ENCODE assay signal across 12 mouse cellular contexts in the genomic region with DNA sequence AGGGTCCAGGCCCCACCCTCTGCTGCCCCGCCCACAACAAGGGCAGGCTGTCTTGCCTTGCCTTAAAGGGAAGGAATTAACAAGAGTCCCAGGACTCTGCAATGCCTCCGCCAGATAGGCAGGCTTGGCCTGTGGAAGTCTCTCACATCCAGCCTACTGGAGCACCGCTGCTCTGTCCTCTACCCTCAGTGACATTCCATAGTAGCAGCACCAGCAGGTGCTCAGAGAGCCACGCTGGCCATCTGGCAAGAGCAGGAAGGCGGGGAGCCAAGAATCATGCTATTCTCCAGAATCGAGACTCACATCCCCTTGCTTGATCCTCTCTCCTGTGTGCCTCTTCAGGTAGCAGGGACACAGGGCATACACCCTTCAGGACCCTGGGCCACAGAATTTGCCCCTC. TPM values are rescaled to one million over a fixed set of nuclear protein-coding genes. Genes with fewer than 3 reads are reported as not detected.
DNase-seq lines count a peak whose midpoint lies in the region; ATAC-seq and TF ChIP-seq lines count a peak whose summit lies in the region.
"Had no signal": no experiment of that assay in that cellular context is flagged by ENCODE, and none has a peak within 500 bp of the region (broad histone marks: within the 10 kb centered on the region; RNA-seq: fewer than 3 reads in every experiment).

No protein-coding gene starts in this region.

- H3K4me2 ChIP-seq in hindbrain, embryonic 11.5 days (replicated peaks; ENCODE audit: low read depth, low read length), result no peak overlapping the region
- peak overlapping the region; percentile 95 for H3K4me2 ChIP-seq in midbrain, postnatal 0 days (ENCODE audit: low read depth, low read length, poor library complexity, severe bottlenecking)
- H3K4me2 ChIP-seq in kidney, embryonic 16.5 days (replicated peaks; ENCODE audit: low read depth, low read length), result no peak overlapping the region
- H3K4me2 ChIP-seq: limb, embryonic 12.5 days had no signal

- ATAC-seq in hindbrain, embryonic 11.5 days (ENCODE audit: low FRiP score), result no peak
- ATAC-seq in midbrain, postnatal 0 days (ENCODE audit: low FRiP score), result no peak
- no peak for ATAC-seq in kidney, embryonic 16.5 days (ENCODE audit: low FRiP score, low TSS enrichment)

- no peaks in the 10 kb centered on the region for H3K9me3 ChIP-seq in hindbrain, embryonic 11.5 days (ENCODE audit: control insufficient read depth, low read length)
- no peaks in the 10 kb centered on the region for H3K9me3 ChIP-seq in hindbrain, embryonic 10.5 days
- no peaks in the 10 kb centered on the region for H3K9me3 ChIP-seq in midbrain, postnatal 0 days (ENCODE audit: low read length)
- H3K9me3 ChIP-seq in kidney, embryonic 16.5 days (ENCODE audit: low read length), result no peaks in the 10 kb centered on the region
- H3K9me3 ChIP-seq: limb, embryonic 12.5 days had no signal

- H3K9ac ChIP-seq in hindbrain, embryonic 11.5 days (ENCODE audit: low read depth, low read length), result peak overlapping the region; percentile 27; the same call in 1 of the 2 replicates
- peak overlapping the region; percentile 46; the same call in 1 of the 2 replicates for H3K9ac ChIP-seq in midbrain, postnatal 0 days (replicated peaks; ENCODE audit: low read length, poor library complexity, severe bottlenecking)
- no peak overlapping the region for H3K9ac ChIP-seq in kidney, embryonic 16.5 days (replicated peaks; ENCODE audit: low read length)
- H3K9ac ChIP-seq: limb, embryonic 12.5 days had no signal

- H3K36me3 ChIP-seq in hindbrain, embryonic 11.5 days (ENCODE audit: control insufficient read depth, insufficient read depth, low read length), result no peaks in the 10 kb centered on the region
- H3K36me3 ChIP-seq in hindbrain, embryonic 10.5 days, result 0 out of 2 replicates have a peak, but pooled peaks cover 13% of the 10 kb centered on the region
- peaks cover under 1% of the 10 kb centered on the region; the same call in 1 of the 2 replicates for H3K36me3 ChIP-seq in midbrain, postnatal 0 days (ENCODE audit: insufficient read depth, low read length)
- H3K36me3 ChIP-seq in kidney, embryonic 16.5 days (ENCODE audit: insufficient read depth, low read length), result no peaks in the 10 kb centered on the region
- H3K36me3 ChIP-seq: limb, embryonic 12.5 days had no signal

- H3K27ac ChIP-seq in hindbrain, embryonic 11.5 days (ENCODE audit: low read depth, low read length), result no peak overlapping the region
- no peak overlapping the region for H3K27ac ChIP-seq in hindbrain, embryonic 10.5 days
- peak overlapping the region; percentile 94 for H3K27ac ChIP-seq in gastrocnemius, adult 2 months
- no peak overlapping the region for H3K27ac ChIP-seq in midbrain, postnatal 0 days (ENCODE audit: low read depth, low read length)
- no peak overlapping the region for H3K27ac ChIP-seq in kidney, embryonic 16.5 days (ENCODE audit: low read length)
- H3K27ac ChIP-seq: limb, embryonic 12.5 days had no signal

- H3K4me1 ChIP-seq in hindbrain, embryonic 11.5 days (replicated peaks; ENCODE audit: control insufficient read depth, insufficient read depth, low read length), result peaks cover 3% of the 10 kb centered on the region; the same call in 1 of the 2 replicates
- H3K4me1 ChIP-seq in hindbrain, embryonic 10.5 days (replicated peaks), result peaks cover 62% of the 10 kb centered on the region
- peaks cover 16% of the 10 kb centered on the region for H3K4me1 ChIP-seq in midbrain, postnatal 0 days (ENCODE audit: insufficient read depth, low read length)
- H3K4me1 ChIP-seq in kidney, embryonic 16.5 days (ENCODE audit: insufficient read depth, low read length), result peaks cover 16% of the 10 kb centered on the region

- TF ChIP-seq CTCF in gastrocnemius, adult 2 months (IDR thresholded peaks at IDR 0.05), result no peak
- TF ChIP-seq CTCF in midbrain, postnatal 0 days (IDR thresholded peaks at IDR 0.05), result no peak

- peaks cover 13% of the 10 kb centered on the region for H3K27me3 ChIP-seq in hindbrain, embryonic 11.5 days (ENCODE audit: control insufficient read depth, insufficient read depth, low read length)
- H3K27me3 ChIP-seq in hindbrain, embryonic 10.5 days (ENCODE audit: insufficient read depth, poor library complexity, severe bottlenecking), result peaks cover 58% of the 10 kb centered on the region
- H3K27me3 ChIP-seq in midbrain, postnatal 0 days (ENCODE audit: insufficient read depth, low read length), result no peaks in the 10 kb centered on the region
- peaks cover 51% of the 10 kb centered on the region for H3K27me3 ChIP-seq in kidney, embryonic 16.5 days (ENCODE audit: insufficient read depth, low read length)

- intact Hi-C loops in gastrocnemius, adult 2 months (cut with DNase I), result loop anchor here (2.0 kb wide), 1 partner anchor 16 kb away; no protein-coding TSS in a partner anchor

- DNase-seq in hindbrain, embryonic 11.5 days (ENCODE audit: low spot score), result no peak
- DNase-seq in hindbrain, embryonic 10.5 days (ENCODE audit: low spot score), result no peak
- DNase-seq in cerebellum, adult 9-10 months, result peak; percentile 86
- DNase-seq in gastrocnemius, adult 2 months, result peak; percentile 74
- DNase-seq in midbrain, postnatal 0 days (ENCODE audit: low spot score), result peak; percentile 58
- DNase-seq in embryo, embryonic 10.5 days (ENCODE audit: low spot score), result no peak
- no peak for DNase-seq in c-Kit-positive CD71-positive TER-119-positive erythroid progenitor cells, embryonic 14.5 days (ENCODE audit: low spot score)
- DNase-seq: lung, postnatal 10 days; spleen, adult 18-20 months; thymus, postnatal 25 days had no signal

- H3K4me3 ChIP-seq in hindbrain, embryonic 11.5 days (ENCODE audit: low read depth, low read length), result no peak overlapping the region
- no peak overlapping the region for H3K4me3 ChIP-seq in hindbrain, embryonic 10.5 days
- H3K4me3 ChIP-seq in gastrocnemius, adult 2 months, result peak overlapping the region; percentile 46
- peak overlapping the region; percentile 16 for H3K4me3 ChIP-seq in midbrain, postnatal 0 days (ENCODE audit: low read depth, low read length)
- no peak overlapping the region for H3K4me3 ChIP-seq in kidney, embryonic 16.5 days (ENCODE audit: low read length)

- WGBS in hindbrain, embryonic 11.5 days, result 62% methylated on average over 6 of the region's 6 CpGs
- 54% methylated on average over 6 of the region's 6 CpGs for WGBS in hindbrain, embryonic 10.5 days
- WGBS in midbrain, postnatal 0 days, result 48% methylated on average over 6 of the region's 6 CpGs
- whole genome bisulfite sequencing in kidney, embryonic 16.5 days, result 61% methylated on average over 6 of the region's 6 CpGs

RNA-seq across cellular contexts. Expression of gene Wnk2, which starts 3.4 kb away (rescaled TPM):
- 8.5 and 11.0 TPM in 2 replicates for polyA plus RNA-seq in hindbrain, embryonic 11.5 days (2014; fragmentation: Nextera tagmentation; extraction: Ambion mirVana)
- 4.5 and 8.5 TPM in 2 replicates for polyA plus RNA-seq in hindbrain, embryonic 10.5 days (2016; fragmentation: Nextera tagmentation; extraction: Ambion mirVana)
- 10 to 100 TPM; 58.9 to 99.2 TPM for total RNA-seq in gastrocnemius, adult 2 months (2021)
- total RNA-seq in midbrain, postnatal 0 days (2014; rRNA removed), result 62.9 and 63.4 TPM in 2 replicates
- 15.2 and 17.7 TPM in 2 replicates for polyA plus RNA-seq in midbrain, postnatal 0 days (2015; fragmentation: Nextera tagmentation; extraction: Ambion mirVana)
- polyA plus RNA-seq in kidney, embryonic 16.5 days (2015; fragmentation: Nextera tagmentation; extraction: Ambion mirVana), result 1.0 and 1.2 TPM in 2 replicates

RNA-seq across cellular contexts. Expression of gene Ninj1, which starts 42.8 kb away (rescaled TPM):
- 20.6 and 21.5 TPM in 2 replicates for polyA plus RNA-seq in hindbrain, embryonic 11.5 days (2014; fragmentation: Nextera tagmentation; extraction: Ambion mirVana)
- polyA plus RNA-seq in hindbrain, embryonic 10.5 days (2016; fragmentation: Nextera tagmentation; extraction: Ambion mirVana), result 26.3 and 28.3 TPM in 2 replicates
- total RNA-seq in gastrocnemius, adult 2 months (2021), result 10 to 100 TPM; 17.2 to 18.7 TPM
- 19.4 and 29.7 TPM in 2 replicates for total RNA-seq in midbrain, postnatal 0 days (2014; rRNA removed)
- polyA plus RNA-seq in midbrain, postnatal 0 days (2015; fragmentation: Nextera tagmentation; extraction: Ambion mirVana), result 34.8 and 36.5 TPM in 2 replicates
- 76.1 and 77.1 TPM in 2 replicates for polyA plus RNA-seq in kidney, embryonic 16.5 days (2015; fragmentation: Nextera tagmentation; extraction: Ambion mirVana)

Comparison
In these comparisons a context has a peak if more than half of its experiments do, and no peak if none do; other contexts are left out.
1. DNase-seq: peak in cerebellum, adult 9-10 months (single experiment), gastrocnemius, adult 2 months (single experiment) and midbrain, postnatal 0 days (single experiment); none in hindbrain, embryonic 11.5 days (single experiment), hindbrain, embryonic 10.5 days (single experiment), embryo, embryonic 10.5 days (single experiment) and c-Kit-positive CD71-positive TER-119-positive erythroid progenitor cells, embryonic 14.5 days (single experiment).
2. H3K4me3 ChIP-seq: peak in gastrocnemius, adult 2 months (single experiment) and midbrain, postnatal 0 days (single experiment); none in hindbrain, embryonic 11.5 days (single experiment), hindbrain, embryonic 10.5 days (single experiment) and kidney, embryonic 16.5 days (single experiment).